Mouse (Mus musculus) skeletal muscle tissue, postnatal 0 days (tissue): ENCODE data around the gene Cs. TPM values are rescaled to one million over a fixed set of nuclear protein-coding genes. Genes with fewer than 3 reads are reported as not detected.

Experiments used
- microRNA-seq, 2 experiments: library from miRNA; unstranded; fragments of <30 nt; microRNA quantifications; one replicate each; pipeline ENCODE4; 2016
- polyA plus RNA-seq: library from polyadenylated mRNA; unstranded; fragments of >200 nt; fragmentation: Nextera tagmentation; extraction: Ambion mirVana; gene quantifications from 2 replicates; pipeline ENCODE4 v1.2.1, GENCODE M21; 2015

Gene Cs
- 392 and 409 TPM in 2 replicates for polyA plus RNA-seq

DNA sequence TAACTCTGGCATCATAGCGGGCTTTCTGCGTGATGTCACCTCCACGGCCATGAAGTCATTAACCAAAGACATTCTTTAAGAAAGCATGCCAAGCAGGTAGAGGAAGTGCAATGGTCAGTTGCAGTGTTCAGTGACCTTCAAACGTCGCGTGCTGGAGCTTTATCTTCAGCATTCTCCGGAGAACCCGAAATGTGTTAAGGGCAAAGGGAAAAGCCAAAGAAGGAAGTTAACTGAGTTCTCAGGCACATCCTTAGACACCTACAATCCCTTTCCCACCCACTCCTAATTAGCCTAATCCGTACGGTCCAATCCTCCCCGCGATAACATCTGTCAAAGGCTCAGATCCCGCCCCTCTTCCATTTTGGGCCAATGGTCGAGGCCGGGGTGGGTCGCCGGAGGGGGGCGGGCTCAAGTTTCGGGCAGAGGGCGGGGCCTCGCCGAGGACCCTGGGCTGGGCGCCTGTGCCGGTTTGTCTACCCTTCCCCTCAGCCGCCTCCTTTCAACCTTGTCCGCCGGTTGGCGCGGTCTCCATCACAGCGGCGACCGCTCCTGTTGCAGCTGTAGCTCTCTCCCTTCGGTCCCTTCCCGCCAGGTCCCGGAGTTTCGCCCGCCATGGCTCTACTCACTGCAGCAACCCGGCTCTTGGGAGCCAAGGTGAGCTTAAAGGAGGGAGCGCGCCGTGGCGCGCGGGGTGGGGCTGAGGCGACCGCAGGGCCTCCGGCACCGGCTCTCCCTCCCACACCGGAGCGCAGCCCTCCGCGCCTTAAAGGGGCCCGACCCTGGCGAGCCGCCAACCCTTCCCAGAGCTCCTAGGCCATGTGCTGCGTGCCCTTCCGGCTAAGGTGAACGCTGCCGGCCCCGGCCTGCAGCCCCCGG lies at the start of gene Cs:
TSS of gene Cs (plus strand) at position 429 of the 876 bp plus-strand sequence.

DNA sequence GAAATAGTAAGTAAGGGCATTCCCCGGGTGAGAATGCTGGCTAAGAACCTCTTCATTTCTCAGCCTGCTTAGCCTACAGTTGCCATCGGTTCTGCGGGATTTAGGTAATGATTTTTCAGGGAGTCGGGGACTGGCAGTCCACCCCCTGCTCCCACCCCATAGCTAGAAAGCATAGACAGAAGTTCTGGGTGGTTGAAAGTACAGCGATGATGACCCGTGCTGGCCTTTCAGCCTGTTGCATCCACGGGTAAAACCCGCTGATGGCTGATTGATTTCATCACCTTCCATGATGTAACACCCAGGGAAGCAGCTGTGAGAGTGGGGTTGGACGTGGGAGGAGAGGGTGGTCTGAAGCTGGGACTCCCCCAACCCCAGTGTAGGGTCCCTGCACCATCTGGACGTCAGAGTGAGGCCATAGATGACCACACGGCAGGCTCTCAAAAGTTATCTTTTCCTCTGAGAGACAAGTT lies 38.8 kb upstream of the Cs start, which contains the start of gene Il23a:
TSS of gene Il23a (minus strand) at position 51 of the 470 bp plus-strand sequence.

DNA sequence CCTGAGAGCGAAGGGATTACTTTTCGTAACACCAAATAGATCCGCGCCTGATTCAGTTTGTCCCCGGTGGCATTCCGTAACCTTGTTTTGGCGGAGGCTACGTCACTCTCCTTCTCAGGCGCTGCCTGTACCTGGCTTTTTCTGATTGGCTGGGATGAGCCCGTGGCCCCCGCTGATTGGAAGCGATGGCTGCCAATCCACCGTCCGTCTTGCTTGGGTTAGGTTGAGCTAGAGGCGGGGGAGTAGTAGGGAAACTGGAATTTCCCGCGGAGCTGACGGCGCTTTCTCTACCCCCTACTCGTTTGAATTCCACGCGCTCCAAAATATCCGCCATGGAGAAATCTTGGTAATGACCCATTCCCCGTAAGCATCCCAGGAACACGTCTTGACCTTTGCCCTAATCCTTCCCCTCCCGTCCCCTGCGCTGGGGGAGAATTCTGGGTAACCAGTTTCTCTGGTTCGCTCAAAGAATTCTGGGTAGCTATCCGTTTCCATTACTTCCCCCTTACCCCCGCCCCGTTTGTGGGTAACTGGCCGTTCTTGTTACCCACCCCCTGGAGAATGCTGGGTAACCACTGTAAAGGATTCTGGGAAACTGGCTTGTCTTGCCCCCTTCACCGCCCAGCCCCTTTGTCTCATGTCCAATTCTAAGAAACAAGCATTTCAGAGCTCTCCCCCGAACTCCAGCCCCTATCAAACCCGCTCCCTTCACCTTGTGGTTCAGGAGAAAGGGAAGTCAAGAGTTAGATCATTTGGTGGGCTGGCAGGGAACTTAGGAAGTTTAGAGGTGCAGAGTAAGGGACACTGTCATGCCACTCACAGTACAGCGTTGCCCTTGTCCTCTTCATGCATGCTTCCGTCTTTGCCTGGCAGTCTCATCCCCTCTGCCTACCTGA lies 34.2 kb upstream of the Cs start, which contains the start of gene Pan2:
TSS of gene Pan2 (plus strand) at position 210 of the 896 bp plus-strand sequence.

DNA sequence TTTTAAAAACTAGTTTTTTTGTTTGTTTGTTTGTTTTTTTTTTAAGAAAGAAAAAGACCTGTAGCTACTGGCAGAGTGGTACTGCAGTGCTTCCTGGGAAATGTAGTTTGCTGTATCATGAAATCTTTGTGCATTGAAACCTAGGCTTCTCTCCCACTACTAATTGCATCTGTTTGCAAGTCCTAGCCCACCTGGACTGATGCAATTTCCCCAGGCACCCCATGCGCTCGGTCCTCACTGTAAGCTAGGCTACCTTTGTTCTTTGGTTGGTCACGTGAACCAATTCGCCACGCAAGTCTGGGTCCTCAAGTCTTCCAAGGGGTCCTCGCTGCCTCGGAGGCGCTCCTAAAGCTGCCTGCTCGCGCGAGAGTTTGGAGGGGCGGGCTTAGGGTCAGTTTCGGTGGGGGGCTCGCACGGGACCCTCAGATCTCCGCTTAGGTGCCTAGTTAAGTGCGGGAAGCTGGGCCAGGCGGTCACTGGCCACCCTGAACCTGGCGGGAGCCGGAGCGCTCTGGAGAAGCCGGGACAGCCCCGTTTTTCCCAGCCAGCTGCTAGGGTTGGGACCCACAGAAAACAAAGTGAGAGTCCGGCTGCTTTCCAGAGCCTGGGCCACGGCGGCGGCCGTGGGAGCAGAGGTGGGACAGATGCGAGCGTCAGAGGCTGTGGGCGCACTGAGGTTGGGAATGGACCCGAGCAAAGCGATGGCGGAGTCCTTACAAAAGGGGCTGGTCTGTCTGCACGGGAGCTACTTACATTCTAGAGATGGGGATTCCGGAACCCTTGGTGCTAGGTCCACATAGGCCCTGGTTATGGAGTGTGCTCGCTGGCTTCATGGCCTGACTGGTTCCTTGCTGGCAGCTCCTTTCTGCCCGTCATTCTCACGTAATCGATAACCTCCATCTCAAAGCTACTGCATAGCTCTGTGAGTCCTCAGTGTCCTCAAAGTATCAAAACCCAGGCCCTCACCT lies 15.1 kb upstream of the Cs start, which contains the start of gene Cnpy2:
TSS of gene Cnpy2 (plus strand) at position 319 of the 968 bp plus-strand sequence.

DNA sequence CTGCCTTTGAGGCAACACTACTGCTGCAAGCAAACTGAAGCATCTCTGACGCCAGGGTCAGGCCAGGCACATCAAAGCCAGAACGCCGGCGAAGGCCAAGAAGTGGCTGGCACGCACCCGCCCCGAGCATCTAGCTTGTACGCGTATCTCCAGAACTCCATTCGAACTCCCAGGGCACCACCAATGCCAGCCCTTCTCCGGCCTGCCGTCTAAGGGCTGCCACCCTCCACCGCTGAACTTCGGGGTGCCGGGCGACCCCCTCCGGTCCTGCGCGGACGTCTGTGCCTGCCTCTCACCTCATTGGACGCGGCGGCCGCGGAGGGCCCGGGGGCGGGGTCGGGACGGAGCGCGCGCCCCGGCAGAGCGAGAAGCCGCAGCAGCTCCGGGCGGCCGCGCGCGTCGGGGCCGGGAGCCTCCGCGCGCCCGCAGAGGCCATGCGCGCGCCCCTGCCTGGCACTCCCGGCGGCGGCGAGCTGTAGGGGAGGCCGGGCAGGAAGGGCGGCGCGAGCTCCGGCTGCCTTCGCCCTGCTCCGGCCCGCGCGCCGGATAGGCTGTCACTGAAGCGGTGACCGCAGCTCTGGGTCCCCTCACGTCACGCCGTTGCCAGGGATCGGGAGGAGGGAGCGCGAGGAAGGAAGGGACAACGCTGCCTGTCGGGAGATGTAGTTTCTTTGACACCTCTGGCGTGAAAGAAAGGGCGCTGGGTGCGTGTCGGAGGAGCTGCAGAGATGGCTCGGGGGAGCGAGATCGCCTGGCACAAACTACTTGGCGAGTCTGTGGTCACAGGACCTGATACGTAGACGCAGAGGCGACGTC lies 31.1 kb downstream of the Cs start, which contains the start of gene Coq10a:
TSS of gene Coq10a (minus strand) at position 596 of the 816 bp plus-strand sequence.

DNA sequence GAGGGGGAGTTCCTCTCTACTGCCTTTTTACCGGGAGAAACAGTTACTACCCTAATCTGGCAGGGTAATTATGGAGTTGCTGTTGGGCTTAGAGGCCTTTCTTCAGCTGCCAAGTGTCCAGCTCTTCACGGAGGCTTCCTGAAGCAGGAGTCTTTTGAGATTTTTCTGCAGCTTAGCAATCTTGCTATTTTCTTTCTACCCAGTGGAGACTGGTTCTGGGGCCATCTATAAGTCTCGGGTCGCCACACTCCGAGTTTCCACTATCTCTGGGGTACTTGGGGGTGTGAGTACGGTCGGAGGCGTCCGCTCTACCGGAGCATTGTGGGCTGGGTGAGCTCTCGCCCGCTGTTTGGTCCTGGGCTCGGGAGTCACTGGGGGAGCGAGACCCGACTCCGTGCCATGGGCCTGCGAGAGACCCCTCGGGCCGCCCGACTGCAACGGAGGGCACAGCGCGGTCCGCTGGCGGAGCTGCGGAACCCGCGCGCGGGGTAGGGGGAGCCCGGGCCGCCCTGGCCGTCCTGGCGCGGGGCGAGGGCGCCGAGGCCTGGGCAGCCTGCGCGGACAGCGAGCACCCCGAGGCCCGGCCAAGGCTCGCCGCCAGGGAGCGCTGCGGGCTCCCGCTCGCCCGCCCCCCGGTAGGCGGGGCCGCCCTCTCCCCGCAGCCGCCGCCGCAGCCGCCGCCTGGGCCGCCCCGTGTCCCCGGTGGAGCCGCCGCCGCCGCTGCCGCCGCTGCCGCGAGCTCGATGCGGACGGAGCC lies 39.1 kb downstream of the Cs start, which contains the start of gene Ankrd52:
TSS of gene Ankrd52 (plus strand) at position 661 of the 757 bp plus-strand sequence.

DNA sequence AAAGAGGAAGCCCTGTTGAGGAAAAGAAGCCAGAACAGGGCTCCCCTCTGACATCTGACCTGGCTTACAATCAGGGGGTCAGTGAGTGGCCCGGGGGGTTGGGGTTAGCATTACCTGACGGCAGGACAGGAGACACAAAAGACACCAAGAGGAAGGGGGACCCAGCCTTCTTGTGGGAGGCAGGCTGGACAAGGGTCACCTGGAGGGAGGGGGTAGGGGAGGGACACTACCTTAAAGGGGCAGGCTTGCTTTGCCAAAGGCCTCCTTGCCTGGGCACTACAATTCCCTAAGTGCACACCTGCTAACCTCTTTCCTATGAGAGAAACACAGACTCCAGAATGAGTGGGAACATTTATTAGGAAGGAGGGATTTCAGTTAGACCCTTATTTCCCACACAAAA lies 63.5 kb downstream of the Cs start, which contains the start of gene Slc39a5:
TSS of gene Slc39a5 (minus strand) at position 174 of the 400 bp plus-strand sequence.

DNA sequence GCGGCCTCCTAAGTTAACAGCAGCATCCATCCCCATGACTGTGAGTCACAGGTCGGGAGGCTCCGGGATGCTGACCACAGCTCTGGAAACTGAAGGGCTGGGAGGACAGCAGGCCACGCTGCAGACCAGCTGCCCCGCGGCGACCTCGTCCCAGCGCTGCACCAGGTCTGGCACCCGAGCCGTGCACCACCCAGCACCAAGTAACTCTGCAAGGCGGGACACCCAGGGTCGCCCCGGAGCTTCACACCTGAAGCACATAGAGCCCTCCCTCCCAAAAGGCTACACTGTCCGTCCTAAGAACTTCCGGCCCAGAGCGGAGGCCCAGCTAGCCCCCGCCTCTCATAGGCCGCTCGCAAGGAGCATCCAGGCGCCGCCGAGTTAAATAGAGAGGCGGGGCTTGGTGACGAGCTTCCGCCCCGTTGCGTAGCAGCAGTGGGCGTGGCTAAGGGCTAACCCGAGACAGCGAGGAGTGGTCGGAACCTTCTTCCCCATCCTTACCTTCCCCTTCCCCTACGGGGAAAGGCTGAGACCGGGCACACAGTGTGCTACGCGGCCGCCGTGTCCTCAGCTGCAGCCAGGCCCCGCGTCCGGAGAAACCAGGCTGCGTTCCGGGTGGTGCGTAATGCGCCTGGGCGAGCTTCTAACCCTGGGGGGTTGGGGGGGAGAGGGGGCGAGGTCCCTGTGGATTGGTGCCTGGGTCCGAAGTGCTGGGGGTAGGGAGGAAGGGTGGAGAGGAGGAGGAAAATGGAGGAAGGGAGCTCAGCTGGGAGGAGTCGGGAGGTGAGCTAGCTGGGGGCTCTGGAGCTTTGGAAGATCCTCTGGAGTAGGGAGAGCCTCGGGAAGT lies 73.9 kb downstream of the Cs start, which contains the start of the genes Nabp2 and Rnf41:
TSS of gene Nabp2 (minus strand) at position 282 of the 844 bp plus-strand sequence.
TSS of gene Rnf41 (plus strand) at position 447 of the 844 bp plus-strand sequence.

Small RNA genes within 50 kb of the gene (microRNA-seq; reads per million reads assigned to microRNA genes)
- gene Gm25361 (0 reads per million in 2 experiments), gene Gm26308 (0 reads per million in 2 experiments), gene Mir6914 (0 to 0.10 reads per million in 2 experiments), gene Mir6915 (0.42 to 0.81 reads per million in 2 experiments)

Other genes with a start within 250 kb of the Cs start
- 5.1 and 5.6 TPM in 2 replicates for gene Baz2a, start 246.2 kb upstream of the Cs start, polyA plus RNA-seq
- 20.6 and 25.1 TPM in 2 replicates for gene Rbms2, start 157.4 kb upstream of the Cs start, polyA plus RNA-seq
- 0.41 and 0.71 TPM in 2 replicates for gene Gls2, start 143.3 kb upstream of the Cs start, polyA plus RNA-seq
- gene Spryd4, start 125.9 kb upstream of the Cs start, polyA plus RNA-seq, result 40.4 and 42.4 TPM in 2 replicates
- 0.06 TPM in 1 of 2 replicates, not detected in the other for gene Mip, start 111.9 kb upstream of the Cs start, polyA plus RNA-seq
- gene Timeless, start 105.7 kb upstream of the Cs start, polyA plus RNA-seq, result 7.7 and 9.4 TPM in 2 replicates
- gene Apon, start 83.6 kb upstream of the Cs start, polyA plus RNA-seq, result 0.10 TPM in 1 of 2 replicates, not detected in the other
- gene Apof, start 69.1 kb upstream of the Cs start, polyA plus RNA-seq, result 0.17 and 0.60 TPM in 2 replicates
- 5.2 and 6.2 TPM in 2 replicates for gene Stat2, start 67.2 kb upstream of the Cs start, polyA plus RNA-seq
- not detected in 2 replicates for gene Il23a, start 39.0 kb upstream of the Cs start, polyA plus RNA-seq
- gene Pan2, start 34.4 kb upstream of the Cs start, polyA plus RNA-seq, result 10.7 and 11.6 TPM in 2 replicates
- 172 and 198 TPM in 2 replicates for gene Cnpy2, start 15.3 kb upstream of the Cs start, polyA plus RNA-seq
- 71.8 and 90.5 TPM in 2 replicates for gene Coq10a, start 31.3 kb downstream of the Cs start, polyA plus RNA-seq
- 6.1 and 6.9 TPM in 2 replicates for gene Ankrd52, start 39.4 kb downstream of the Cs start, polyA plus RNA-seq
- not detected in 2 replicates for gene Slc39a5, start 63.5 kb downstream of the Cs start, polyA plus RNA-seq
- gene Nabp2, start 73.8 kb downstream of the Cs start, polyA plus RNA-seq, result 44.3 and 46.0 TPM in 2 replicates
- gene Rnf41, start 73.9 kb downstream of the Cs start, polyA plus RNA-seq, result 16.0 and 17.7 TPM in 2 replicates
- 31.0 and 34.6 TPM in 2 replicates for gene Smarcc2, start 121.5 kb downstream of the Cs start, polyA plus RNA-seq
- gene Myl6, start 156.4 kb downstream of the Cs start, polyA plus RNA-seq, result 641 and 849 TPM in 2 replicates
- 7.6 and 8.2 TPM in 2 replicates for gene Myl6b, start 161.0 kb downstream of the Cs start, polyA plus RNA-seq
- 28.4 and 33.0 TPM in 2 replicates for gene Esyt1, start 188.1 kb downstream of the Cs start, polyA plus RNA-seq
- 4.7 and 6.6 TPM in 2 replicates for gene Zc3h10, start 210.0 kb downstream of the Cs start, polyA plus RNA-seq
- 2,311 and 2,586 TPM in 2 replicates for gene Rpl41, start 211.6 kb downstream of the Cs start, polyA plus RNA-seq
- 73.4 and 83.9 TPM in 2 replicates for gene Pa2g4, start 228.3 kb downstream of the Cs start, polyA plus RNA-seq